Mouse (Mus musculus) E14TG2a.4 (cell line): ENCODE data around the gene Pbld1.

Experiments
- CTCF ChIP-seq: conservative IDR thresholded peaks from 2 replicates; pipeline ENCODE4 v1.5.1; 2014; ENCODE audit warnings: low read length
- POU5F1 ChIP-seq: IDR thresholded peaks from 2 replicates; pipeline ENCODE4 v1.6.1; 2014; ENCODE audit warnings: low read length, borderline replicate concordance

DNA sequence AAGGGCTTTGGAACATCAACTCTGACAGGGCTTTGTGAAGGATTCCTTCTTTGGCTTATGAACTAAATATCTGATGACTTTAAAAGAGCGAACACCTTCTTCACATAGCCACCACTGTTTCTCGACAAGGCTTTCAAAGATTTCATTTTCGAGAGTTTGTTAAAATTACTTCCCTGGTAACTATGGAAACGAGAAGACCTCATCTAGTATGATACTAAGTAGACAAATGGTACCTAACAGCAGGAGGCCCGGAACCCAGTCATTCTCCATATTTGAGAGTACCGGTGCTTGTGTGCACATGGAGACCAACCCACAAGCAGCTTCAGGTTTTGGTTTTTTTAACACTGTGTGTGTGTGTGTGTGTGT is 33.2 kb upstream of the Pbld1 start:
- no peak for TF ChIP-seq CTCF
- TF ChIP-seq POU5F1 = no peak
